Mouse (Mus musculus) gonadal fat pad, adult 2 months (tissue): Measurements from ENCODE around the gene Dhx29. TPM values are rescaled to one million over a fixed set of nuclear protein-coding genes. Genes with fewer than 3 reads are reported as not detected.
A peak's percentile ranks its signal among the peaks of the same experiment; 100 is the strongest.

ENCODE experiments used
- DNase-seq: peaks from one replicate; pipeline ENCODE4 v3.0.0-alpha.2; 2012; ENCODE audit warnings: low read depth
- polyA plus RNA-seq: library from polyadenylated mRNA; depleted of rRNA; stranded (reverse); fragments of >200 nt; gene quantifications from 2 replicates; pipeline ENCODE4 v1.2.3, GENCODE M21; 2012; rRNA removed

Dhx29 gene
- 6.7 and 6.9 TPM in 2 replicates for polyA plus RNA-seq

DNA sequence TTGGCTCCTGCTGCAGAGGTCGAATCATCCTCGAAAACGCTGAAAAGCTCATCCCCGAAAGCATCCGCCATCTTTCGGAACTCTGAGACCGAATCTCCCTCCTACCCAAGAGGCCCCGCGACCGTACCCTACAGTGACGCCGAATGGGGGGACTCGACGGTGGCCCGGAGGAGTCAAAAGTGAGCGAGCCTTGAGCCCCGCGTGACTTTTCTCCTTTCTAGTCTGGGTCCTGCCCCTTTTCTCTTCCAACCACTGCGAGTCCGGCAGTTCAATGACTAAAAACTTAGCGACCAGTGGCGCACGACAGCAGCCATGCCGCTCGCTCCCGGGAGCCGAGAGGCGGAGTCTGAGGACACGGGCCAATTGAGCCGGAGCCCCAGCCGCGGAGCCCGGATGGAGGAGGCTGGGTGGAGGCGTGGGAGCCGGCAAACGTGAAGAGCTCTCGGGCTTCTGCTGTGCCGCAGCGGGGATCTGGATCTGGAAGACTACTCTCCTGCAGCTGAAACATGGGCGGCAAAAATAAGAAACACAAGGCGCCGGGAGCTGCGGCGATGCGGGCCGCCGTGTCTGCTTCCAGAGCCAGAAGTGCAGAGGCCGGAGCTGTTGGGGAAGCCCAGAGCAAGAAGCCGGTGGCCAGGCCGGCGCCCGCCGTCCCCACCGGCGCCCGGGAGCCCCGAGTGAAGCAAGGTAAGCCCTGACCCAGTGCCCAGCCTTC, at the start of gene Dhx29, which contains the start of gene Mtrex:
Gene Dhx29 (plus strand): TSS at position 168 of the 715 bp plus-strand sequence.
Gene Mtrex (minus strand): TSS at position 112 of the 715 bp plus-strand sequence.
- DNase-seq = peak; percentile 85

DNA sequence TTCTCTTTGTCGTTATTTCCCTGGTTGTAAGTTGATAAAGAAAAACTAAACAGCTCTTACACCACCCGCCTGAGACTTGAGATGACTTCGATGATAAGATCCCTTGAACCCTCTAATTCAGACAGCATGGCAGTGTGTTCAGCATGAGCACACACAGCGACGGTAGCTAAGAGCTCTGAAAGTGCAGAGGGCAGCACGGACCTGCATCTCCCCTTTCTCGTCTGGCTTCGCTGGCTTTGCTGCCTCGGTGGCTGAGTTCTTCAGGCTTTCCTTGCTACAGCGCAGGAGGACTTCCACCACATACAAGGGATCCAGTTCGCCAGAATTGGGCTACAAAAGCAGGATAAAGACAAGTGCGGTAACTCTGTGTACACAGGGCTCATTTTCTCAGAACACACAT, 40.0 kb upstream of the Dhx29 start:
- no peak for DNase-seq

DNA sequence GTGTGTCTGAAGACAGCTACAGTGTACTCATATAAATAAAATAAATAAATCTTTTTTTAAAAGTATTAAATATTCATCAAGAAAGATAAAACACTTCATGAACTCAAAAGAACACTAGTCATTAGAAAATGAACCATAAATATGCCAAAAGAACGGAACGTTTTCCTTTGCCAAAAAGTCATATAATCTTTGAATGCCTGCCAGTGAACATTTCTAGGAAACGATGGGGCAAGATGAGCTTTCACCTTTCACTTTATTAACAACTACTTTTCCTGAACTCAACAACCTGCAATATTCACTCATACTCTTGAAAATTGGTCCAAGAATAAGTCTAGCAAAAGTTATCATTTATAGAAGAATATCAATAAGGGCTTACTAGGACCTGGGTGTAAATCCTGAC, 25.1 kb upstream of the Dhx29 start:
- DNase-seq = no peak

DNA sequence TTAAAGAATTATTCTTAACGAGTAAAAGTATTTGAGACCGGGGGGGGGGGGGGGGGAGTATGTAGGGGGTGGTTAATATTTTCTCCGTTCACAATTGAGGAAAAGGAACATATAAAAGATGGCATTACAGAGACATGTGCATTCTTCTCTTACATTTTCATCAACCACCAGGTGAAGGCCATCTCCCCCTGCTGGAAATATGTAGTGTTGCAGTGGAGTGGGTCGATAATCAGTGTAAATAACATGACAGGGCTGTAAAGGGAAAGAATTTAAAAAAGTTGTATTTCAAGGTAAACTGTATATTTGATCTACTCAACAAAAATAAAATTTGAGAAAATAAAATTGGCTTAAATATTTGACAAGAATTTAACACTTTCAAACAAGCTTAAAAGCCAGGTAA, 17.6 kb upstream of the Dhx29 start:
- no peak for DNase-seq

DNA sequence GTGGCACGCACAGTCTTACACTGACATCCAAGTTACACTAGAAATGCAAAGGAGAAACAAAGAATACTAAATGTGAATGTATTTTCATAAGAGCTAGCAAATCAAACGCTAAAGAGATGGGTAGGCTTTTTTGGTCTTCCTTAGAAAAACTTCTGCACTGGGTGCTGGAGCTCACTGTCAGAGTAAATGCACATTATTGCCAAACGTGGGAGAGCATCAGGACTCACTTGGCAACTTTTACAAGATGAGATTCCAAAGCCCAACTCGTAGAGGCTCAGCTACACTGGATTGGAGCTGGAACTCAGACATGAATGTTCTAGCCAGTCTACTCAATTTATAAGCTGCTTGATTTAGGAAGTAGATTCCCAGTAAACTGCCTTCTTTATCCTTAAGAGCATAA, 16.8 kb upstream of the Dhx29 start:
- no peak for DNase-seq

DNA sequence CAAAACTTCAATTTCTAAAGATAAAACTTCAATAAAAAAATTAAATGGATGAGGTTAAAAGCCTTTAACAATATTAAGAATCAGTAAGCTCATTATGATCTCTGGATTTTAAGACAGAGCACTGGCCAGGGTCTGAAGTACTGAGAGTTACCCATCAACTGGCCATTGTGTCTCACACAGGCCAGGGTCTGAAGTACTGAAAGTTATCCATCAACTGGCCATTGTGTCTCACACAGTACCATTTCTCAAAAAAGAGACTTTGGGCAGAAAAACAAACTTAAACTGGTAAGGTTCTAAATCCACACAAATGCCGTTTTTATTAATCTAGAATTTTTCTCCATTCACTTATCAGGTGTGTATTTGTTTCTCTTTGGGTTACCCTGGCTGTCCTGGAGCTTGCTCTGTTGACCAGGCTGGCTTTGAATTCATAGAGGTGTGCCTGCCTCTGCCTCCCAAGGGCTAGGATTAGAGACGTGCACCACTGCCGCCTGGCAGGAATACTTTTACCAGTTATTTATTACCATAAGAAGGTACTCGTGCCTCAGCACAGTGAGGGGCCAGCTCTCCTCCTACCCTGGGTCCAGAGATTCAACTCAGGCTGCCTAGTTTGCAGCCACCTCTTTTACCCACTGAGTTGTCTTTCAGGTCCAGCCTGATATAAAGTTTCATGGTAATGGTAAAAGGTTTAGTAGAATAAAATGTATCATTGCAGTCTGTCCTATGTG, 8.0 kb upstream of the Dhx29 start:
- DNase-seq = no peak

DNA sequence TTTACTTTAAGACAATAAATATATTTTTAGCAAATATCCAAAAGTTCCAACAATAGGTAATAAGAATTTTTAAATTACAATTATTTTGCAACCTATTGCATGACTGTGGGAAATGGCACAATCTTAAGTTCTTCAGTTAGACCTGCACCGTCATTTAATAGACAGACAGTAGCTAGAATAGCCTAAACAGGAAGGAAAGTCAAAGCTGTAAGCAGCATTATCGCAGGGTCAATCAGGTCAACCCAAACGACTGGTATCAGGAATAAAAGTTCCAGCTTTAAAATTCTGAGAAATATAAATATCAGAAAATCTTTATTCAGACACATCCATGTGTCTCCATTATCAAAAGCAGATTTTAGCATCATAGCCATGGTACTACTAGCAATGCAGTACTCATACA, 6.3 kb upstream of the Dhx29 start:
- no peak for DNase-seq

DNA sequence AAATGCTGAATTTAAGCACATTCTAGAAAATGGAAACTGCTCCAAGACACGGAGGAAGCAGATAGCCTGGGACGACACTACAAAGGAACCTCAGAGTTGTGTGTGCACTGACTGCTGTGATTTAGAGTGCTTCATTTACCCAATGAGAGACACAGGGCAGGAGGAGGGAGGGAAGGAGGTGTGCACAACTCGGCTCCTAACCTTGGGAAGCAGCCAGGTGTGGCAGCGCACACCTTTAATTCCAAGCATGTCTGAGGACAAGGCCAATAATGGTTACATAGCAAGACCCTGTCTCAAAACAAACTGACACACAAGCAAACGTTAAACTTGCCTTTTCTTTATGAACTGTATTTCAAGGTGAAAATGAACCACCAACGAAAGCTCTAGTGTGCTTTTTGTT, 2.0 kb upstream of the Dhx29 start:
- DNase-seq = no peak

DNA sequence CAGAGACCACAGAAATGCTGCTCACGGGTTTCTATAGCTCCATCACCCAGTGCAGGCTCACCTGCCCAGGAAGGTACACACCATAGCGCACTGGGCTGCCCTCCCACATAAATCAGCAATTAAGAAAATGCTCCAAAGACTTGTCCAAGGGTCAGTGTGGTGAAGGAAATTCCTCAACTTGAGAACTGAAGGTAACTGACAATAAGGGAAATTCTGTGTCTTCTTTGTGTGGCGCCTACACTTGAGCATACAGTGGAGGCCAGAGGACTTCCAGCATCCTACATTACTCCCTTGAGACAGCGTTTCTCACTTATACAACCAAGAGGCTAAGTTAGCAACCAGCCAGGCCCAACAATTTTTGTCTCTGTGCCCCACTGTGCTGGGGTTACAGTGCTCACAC, 1.3 kb upstream of the Dhx29 start:
- no peak for DNase-seq

DNA sequence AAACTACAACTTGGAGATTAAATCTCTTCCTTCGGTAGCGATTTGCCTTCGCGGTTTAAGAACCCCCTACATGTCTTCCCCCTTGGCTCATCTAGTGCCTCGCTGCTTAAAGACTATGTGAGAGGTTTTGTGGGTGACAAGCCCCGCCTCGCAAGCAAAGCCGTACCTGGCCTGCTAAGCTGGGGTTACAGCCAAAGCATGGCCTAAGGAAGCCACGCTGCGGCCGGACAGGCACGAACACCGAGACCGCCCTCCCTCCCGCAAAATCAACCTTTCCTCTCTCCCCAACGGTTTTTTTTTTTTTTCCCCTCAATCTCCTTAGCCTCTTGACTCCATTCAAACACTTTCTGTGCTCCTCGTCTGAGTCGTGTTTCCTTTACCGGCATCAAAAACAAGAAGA, 458 bp upstream of the Dhx29 start:
- no peak for DNase-seq

DNA sequence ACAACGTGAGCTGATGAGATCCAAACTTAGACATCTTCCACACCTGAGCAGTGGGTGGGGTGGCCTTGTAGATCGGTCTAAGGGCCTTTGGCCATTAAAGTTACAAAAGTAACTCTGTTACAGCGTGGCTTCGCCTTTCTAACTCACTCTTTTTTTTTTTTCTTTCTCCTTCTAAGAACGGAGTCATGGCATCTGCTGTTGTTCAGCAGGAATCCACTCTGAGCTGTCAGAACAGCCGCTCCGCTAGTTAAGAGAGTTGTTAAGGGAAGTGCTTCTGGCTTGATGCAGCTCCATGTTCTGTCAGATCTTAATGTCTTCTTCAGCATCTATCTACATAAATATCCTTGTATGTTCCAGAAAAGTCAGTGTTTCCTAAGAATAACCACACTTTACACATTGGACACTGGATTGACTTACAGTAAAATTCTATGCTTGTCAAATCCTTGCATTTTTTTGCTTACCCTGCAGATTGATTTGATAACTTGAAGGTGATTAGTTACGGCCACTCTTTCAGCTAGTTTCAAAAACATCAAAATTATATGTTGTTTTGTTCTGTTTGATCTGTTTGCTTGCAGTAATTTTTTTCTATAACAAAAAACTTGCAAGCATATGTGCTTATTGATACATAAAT, 899 bp downstream of the Dhx29 start:
- DNase-seq = no peak

DNA sequence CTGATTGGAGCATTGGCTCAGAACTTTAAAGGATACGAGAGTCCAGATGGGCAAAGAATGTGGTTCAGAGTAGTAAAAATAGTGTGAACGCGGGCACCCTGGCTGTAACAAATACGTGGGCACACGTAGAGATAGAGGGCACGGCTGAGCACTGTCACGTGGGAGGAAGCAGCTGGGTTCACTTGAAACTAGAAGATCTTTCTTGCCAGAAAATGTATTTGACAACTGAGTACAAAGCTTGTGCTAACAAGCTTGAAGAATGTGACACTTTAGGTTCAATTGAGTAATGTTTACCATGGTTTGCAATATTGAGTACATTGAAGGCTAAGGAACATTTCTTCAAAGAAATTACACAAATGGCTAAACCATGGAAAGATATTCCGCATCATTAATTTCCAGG, 10.9 kb downstream of the Dhx29 start:
- no peak for DNase-seq

DNA sequence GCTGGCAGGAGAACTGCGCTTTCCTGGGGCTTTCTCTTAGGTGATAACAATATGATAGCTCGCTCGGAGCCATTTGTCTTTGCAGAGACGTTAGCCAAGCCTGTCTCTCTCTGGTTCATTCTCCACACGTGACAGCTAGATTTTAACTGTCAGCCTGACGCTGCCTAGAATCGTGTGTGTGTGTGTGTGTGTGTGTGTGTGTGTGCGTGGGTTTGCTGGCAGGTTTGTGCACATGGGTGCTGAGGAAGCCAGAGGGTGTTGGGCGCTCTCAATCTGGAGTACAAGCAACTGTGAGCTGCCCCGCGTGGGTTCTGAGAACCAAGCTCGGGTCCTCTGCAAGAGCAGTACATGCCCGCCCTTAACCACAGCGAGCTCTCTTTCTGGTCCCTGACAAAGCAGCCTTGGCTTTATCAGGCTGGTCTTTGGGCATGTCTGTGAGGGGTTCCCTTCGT, 14.7 kb downstream of the Dhx29 start:
- no peak for DNase-seq

DNA sequence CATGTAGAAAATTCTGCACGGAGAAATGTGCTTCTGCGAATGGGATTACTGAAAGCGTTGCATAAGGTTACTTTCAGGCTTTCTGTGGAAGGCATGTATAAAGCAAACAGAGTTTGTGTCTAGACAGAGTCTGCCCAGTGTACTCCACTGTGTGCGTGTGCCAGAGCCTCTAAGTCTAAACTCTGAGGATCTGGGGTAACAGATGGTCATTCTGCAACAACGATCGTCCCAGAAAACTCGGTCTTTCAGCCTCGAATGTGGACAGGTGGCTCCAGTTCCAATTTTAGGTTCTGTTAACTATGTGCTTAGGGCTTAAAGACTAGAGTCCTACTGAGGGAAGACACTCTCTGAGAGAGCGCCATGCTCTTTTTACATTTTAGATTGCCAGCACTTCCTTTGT, 18.1 kb downstream of the Dhx29 start:
- DNase-seq = no peak

DNA sequence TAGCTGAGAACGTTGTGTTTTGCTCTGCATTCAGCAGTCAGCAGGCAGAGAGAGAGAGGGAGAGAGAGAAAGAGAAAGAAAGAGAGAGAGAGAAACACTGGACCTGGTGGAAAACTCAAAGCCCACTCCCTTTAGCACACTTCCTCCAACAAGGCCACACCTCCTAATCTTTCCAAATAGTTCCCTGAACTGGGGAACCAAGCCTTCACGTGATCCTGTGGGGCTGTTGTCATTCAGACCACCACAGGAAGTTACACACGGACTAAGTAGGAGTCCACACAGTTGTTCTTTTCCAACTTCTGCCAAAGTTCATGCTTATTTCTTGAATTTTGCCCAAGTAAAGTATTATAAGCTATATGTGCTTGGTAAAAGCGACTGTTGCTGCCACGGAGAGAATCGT, 18.6 kb downstream of the Dhx29 start:
- DNase-seq = no peak

DNA sequence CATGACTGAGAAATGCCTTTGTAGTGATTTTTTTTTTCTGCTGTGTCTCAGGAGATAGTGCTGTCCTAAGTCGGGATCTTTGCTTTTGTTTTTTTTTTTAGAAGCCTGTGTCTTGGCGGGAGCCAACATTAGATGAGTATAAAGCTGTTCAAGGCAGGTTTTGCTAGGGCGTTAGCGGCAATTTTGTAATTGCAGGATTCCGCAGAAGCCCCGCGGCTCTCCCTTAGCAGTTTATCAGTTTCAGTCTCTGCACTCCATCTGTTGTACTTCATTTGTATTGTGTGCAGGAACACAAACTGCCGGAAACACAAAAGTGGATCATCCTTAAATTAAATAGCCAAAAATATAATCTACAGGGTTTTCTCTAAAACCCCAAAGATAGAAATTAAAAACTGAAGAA, 26.8 kb downstream of the Dhx29 start:
- no peak for DNase-seq

DNA sequence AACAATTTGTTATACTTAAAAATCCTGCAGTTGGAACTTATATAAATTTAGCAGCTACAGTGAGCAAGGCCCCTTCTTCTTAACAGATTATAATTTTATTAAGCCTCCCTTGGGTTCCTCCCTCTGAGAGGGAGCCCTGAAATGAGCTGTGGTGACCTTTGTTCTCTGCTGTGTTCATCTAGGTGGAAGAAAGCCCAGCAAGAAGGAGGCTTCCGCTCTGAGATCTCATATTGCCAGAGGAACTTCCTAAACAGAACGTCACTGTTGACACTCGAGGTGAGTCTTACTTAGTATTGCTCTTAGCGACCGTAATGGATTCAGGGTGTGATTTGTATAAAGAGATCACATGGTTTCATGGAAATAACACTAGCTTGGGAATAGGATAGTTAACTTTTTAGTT, 35.8 kb downstream of the Dhx29 start:
- DNase-seq = no peak

DNA sequence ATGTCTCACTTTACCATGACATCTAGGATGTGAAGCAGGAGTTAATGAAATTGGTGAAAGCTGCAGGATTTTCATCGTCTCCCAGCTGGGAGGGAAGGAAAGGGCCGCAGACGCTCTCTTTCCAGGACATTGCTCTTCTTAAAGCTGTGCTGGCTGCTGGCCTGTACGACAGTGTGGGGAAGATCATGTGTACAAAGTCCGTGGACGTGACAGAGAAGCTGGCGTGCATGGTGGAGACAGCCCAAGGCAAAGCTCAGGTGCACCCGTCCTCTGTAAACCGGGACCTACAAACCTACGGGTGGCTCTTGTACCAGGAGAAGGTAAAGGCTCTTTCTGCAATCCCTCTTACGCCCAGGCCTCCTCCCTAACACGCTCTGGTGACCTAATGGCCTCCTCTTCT, 37.2 kb downstream of the Dhx29 start:
- DNase-seq = no peak

DNA sequence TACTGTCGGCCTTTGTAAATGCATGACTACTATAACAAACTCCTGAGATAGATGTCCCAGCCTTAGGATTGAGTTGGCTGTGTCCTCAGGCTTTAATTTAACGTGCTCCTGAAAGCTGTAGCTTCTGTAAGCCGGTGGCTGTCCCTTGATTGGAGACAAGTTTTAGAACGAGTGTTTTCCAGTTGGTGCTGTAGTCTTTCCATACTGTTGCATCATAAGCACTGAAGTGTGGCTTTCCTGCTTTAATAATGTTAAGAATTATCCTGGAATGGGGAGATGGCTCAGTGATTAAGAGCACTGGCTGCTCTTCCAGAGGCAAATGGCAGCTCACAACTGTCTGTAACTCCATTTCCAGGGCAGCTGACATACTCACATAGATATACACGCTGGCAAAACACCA, 40.0 kb downstream of the Dhx29 start:
- no peak for DNase-seq

DNA sequence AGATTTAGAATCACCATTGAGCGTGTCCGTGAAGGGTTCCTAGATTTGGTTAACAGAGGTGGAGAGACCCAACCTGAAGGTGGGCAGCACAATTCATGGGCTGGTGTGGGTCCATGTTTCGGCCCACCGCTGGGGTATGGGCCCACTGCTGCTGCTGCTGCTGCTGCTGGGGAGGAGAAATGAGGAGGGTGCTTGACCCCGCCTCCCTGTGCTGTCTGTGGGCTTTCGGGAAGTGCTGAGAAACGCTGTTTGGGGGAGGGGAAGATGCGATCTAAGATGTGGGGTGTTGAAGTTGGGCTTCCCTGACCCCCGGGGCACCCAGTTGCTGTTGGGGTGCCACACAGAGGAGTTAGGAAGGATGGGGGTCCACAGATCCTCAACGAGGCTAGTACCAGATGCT, 49.5 kb downstream of the Dhx29 start:
- DNase-seq = no peak

DNA sequence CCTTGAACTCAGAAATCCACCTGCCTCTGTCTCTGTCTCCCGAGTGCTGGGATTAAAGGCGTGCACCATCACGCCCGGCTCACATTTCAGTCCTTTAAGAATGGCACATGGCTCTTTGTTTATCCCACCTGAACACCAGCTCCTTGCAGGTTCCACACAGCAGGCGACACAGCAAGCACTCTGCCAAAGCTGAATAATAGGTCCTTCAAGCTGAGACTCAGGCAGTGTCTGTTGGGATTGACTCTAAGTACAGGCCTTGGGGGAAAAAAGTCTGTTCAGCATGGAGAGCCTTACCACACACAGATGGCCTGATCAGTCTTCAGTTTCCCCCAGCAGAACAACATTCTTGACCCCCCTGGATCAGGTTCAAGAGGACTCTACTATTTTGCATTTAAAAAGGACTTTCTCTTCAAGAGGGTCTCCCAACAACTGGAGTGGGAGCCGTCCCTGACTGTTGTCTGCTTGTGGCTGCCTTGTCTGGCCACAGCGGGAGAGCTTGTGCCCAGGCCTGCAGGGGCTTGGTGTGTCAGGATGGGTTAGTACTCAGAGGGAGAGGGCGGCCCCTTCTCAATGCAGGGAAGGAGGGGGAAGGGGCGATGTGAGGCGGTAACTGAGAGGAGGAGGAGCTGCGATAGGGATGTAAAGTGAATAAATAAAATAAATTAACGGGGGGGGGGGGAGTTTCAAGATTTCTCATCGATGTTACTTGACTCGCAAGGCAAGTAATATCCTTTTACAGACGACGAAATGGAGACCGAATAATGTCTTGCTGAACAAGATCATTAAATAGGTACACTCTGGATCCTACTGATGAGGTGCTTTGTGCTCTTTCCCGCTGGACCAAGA, 58.6 kb downstream of the Dhx29 start:
- DNase-seq = no peak

DNA sequence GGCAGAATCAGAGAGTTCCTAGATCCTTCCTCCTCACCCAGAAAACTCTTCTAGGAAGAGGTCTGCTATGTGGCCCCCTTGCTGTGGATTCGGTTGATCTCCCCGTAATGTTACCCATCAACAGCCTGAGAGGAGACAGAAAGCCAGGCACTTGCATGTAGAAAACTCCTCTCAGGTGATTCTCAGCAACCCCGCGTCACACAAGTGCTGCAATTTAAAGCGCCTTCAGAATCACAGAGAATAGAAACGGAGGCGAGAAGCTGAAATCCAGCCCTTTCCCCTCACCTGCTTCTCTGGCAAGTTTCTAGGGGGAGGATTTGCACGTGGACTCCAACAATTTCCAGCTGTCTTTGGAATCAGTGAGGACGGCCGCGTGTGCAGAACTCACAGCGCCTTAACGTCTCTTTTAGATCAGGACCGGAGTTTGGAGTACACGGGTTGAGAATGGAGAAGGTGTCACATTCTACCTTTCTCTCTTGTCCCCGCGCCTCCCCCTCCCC, 59.2 kb downstream of the Dhx29 start:
- no peak for DNase-seq
